Mouse (Mus musculus) midbrain, embryonic 12.5 days (tissue): ENCODE measurements around the gene Bcas1. TPM values are rescaled to one million over a fixed set of nuclear protein-coding genes. Genes with fewer than 3 reads are reported as not detected.

Source experiments
- ATAC-seq: fragments of 200-750 bp; cut with Nextera tagmentation; 2 replicates; pipeline ENCODE4 v1.8.0; 2017; ENCODE audit warnings: low read depth, moderate TSS enrichment, moderate library complexity; ENCODE audit not compliant: low FRiP score
- H3K27ac ChIP-seq: fragments of 300-500 bp; sonication (generic); replicated peaks from 2 replicates; pipeline ENCODE4 v1.5.1; 2016; ENCODE audit warnings: mild to moderate bottlenecking
- H3K27me3 ChIP-seq: fragments of 300-500 bp; sonication (generic); 2 replicates; pipeline ENCODE4 v1.6.1; 2016; ENCODE audit warnings: mild to moderate bottlenecking
- H3K36me3 ChIP-seq: fragments of 300-500 bp; sonication (generic); 2 replicates; pipeline ENCODE4 v1.6.1; 2016
- H3K4me1 ChIP-seq: fragments of 300-500 bp; sonication (generic); 2 replicates; pipeline ENCODE4 v1.6.1; 2016
- H3K4me2 ChIP-seq: fragments of 300-500 bp; sonication (generic); replicated peaks from 2 replicates; pipeline ENCODE4 v1.6.1; 2016; ENCODE audit warnings: mild to moderate bottlenecking, moderate library complexity
- H3K4me3 ChIP-seq: fragments of 300-500 bp; sonication (generic); 2 replicates; pipeline ENCODE4 v1.5.1; 2016; ENCODE audit warnings: mild to moderate bottlenecking
- H3K9ac ChIP-seq: fragments of 300-500 bp; sonication (generic); replicated peaks from 2 replicates; pipeline ENCODE4 v1.6.1; 2016; ENCODE audit warnings: mild to moderate bottlenecking, moderate library complexity
- H3K9me3 ChIP-seq: fragments of 300-500 bp; sonication (generic); 2 replicates; pipeline ENCODE4 v1.6.1; 2016; ENCODE audit warnings: mild to moderate bottlenecking
- WGBS: fragments of 180-500 bp; shearing (Covaris S2); methylation state at CpG from one replicate; pipeline ENCODE4 v1.1.7; 2016; 5-methylcytosine and 5-hydroxymethylcytosine counted together
- polyA plus RNA-seq: library from polyadenylated mRNA; unstranded; fragments of >200 nt; fragmentation: Nextera tagmentation; extraction: Ambion mirVana; gene quantifications from 2 replicates; pipeline ENCODE4 v1.2.1, GENCODE M21; 2016

The Bcas1 gene
- polyA plus RNA-seq, 1 experiment from 2014 or later: 5.1 TPM

DNA sequence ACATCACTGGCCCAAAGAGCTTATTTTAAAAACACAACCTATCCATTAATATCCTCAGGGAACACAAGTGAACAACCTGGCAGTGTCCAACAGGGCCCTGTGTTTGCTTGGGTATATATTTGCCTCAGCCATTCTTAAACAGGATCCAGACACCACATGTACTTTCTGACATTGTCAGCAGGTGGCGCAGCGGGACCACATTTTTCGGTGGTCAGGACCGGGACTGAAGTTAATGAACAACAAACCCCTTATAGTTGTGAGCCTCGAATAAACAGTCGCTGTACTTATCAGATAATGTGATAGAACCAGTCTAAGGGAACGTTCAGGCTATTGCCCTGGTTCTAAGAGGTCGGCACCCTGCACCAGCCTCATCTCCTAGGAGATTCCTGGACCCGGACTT is 23.3 kb upstream of the Bcas1 start:
- peaks cover 9% of the 10 kb centered on the region; the same call in 1 of the 2 replicates for H3K27me3 ChIP-seq
- peak; percentile 62 for ATAC-seq
- H3K4me3 ChIP-seq: no peak overlapping the region
- 0 out of 2 replicates have a peak overlapping the region, but pooled peaks have one; percentile 22 for H3K4me2 ChIP-seq
- peaks cover 7% of the 10 kb centered on the region; the same call in 1 of the 2 replicates for H3K4me1 ChIP-seq
- no peak overlapping the region for H3K9ac ChIP-seq
- no peaks in the 10 kb centered on the region for H3K9me3 ChIP-seq
- WGBS: 9% methylated on average over 9 of the region's 9 CpGs
- H3K36me3 ChIP-seq: no peaks in the 10 kb centered on the region
- no peak overlapping the region for H3K27ac ChIP-seq

- H3K9me3 ChIP-seq: no peaks in the 10 kb centered on the region
- H3K9ac ChIP-seq: no peak overlapping the region
- WGBS: 78% methylated on average over 10 of the region's 10 CpGs
- H3K27ac ChIP-seq: no peak overlapping the region
- H3K36me3 ChIP-seq: no peaks in the 10 kb centered on the region
- no peak overlapping the region for H3K4me2 ChIP-seq
- ATAC-seq: no peak
- H3K4me1 ChIP-seq: peaks cover 7% of the 10 kb centered on the region; the same call in 1 of the 2 replicates
- no peak overlapping the region for H3K4me3 ChIP-seq
- peaks cover 9% of the 10 kb centered on the region; the same call in 1 of the 2 replicates for H3K27me3 ChIP-seq
These were observed 20.0 kb upstream of the Bcas1 start for GRCm38 (mm10) chr2:170447651-170448050.

GRCm38 (mm10) chr2:170446843-170447383 is 19.3 kb upstream of the Bcas1 start:
- no peaks in the 10 kb centered on the region for H3K9me3 ChIP-seq
- no peak overlapping the region for H3K4me3 ChIP-seq
- H3K27ac ChIP-seq: no peak overlapping the region
- H3K9ac ChIP-seq: no peak overlapping the region
- peaks cover 7% of the 10 kb centered on the region; the same call in 1 of the 2 replicates for H3K4me1 ChIP-seq
- no peaks in the 10 kb centered on the region for H3K36me3 ChIP-seq
- H3K27me3 ChIP-seq: peaks cover 6% of the 10 kb centered on the region; the same call in 1 of the 2 replicates
- 78% methylated on average over 5 of the region's 5 CpGs for WGBS
- no peak for ATAC-seq
- no peak overlapping the region for H3K4me2 ChIP-seq

DNA sequence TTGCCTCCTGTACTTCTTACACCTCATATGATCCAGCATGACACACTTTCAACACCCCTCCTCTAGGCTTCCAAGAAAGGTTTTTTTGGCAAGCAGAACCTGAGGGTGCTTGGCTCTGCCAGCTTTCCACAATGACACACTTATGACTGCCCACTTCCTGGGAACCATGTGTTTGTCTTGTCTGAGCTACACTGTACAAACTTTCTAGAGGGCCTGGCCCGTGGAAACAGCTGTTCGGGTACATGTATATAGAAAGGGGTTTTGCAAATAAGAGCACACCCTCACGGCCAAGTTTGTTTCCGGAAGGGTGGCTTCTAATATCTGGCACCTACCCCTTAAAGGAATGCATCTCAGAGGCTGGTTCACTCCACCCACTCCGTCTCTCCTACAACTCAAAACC is 18.2 kb upstream of the Bcas1 start:
- 89% methylated on average over 5 of the region's 5 CpGs for WGBS
- Histone ChIP-seq H3K4me3 (no peak overlapping the region), H3K4me1 (peaks cover 5% of the 10 kb centered on the region; the same call in 1 of the 2 replicates), H3K4me2 (no peak overlapping the region), H3K27ac (no peak overlapping the region), H3K9me3 (no peaks in the 10 kb centered on the region), H3K9ac (no peak overlapping the region), H3K36me3 (no peaks in the 10 kb centered on the region), H3K27me3 (no peaks in the 10 kb centered on the region)
- ATAC-seq: no peak

- WGBS: 58% methylated on average over 3 of the region's 3 CpGs
- Histone ChIP-seq H3K9ac (no peak overlapping the region), H3K4me3 (no peak overlapping the region), H3K27ac (no peak overlapping the region), H3K4me2 (no peak overlapping the region), H3K9me3 (no peaks in the 10 kb centered on the region), H3K27me3 (peaks cover 10% of the 10 kb centered on the region; the same call in 1 of the 2 replicates), H3K4me1 (peaks cover 8% of the 10 kb centered on the region; the same call in 1 of the 2 replicates), H3K36me3 (no peaks in the 10 kb centered on the region)
- ATAC-seq: no peak
These were observed 14.9 kb upstream of the Bcas1 start for GRCm38 (mm10) chr2:170442535-170442934.

- WGBS: 44% methylated on average over 13 of the region's 13 CpGs
- Histone ChIP-seq H3K4me3 (no peak overlapping the region), H3K27ac (no peak overlapping the region), H3K36me3 (no peaks in the 10 kb centered on the region), H3K4me1 (peaks cover 3% of the 10 kb centered on the region; the same call in 1 of the 2 replicates), H3K9me3 (no peaks in the 10 kb centered on the region), H3K27me3 (peaks cover 10% of the 10 kb centered on the region; the same call in 1 of the 2 replicates), H3K4me2 (no peak overlapping the region), H3K9ac (no peak overlapping the region)
- ATAC-seq: no peak
These were observed 11.1 kb upstream of the Bcas1 start for GRCm38 (mm10) chr2:170438782-170439181.

- H3K4me3 ChIP-seq: no peak overlapping the region
- WGBS: 70% methylated on average over 4 of the region's 4 CpGs
- no peaks in the 10 kb centered on the region for H3K36me3 ChIP-seq
- no peak overlapping the region for H3K27ac ChIP-seq
- ATAC-seq: no peak
- peaks cover 10% of the 10 kb centered on the region; the same call in 1 of the 2 replicates for H3K27me3 ChIP-seq
- no peaks in the 10 kb centered on the region for H3K9me3 ChIP-seq
- H3K9ac ChIP-seq: no peak overlapping the region
- H3K4me1 ChIP-seq: peaks cover 3% of the 10 kb centered on the region; the same call in 1 of the 2 replicates
- H3K4me2 ChIP-seq: no peak overlapping the region
These were observed 8.6 kb upstream of the Bcas1 start for GRCm38 (mm10) chr2:170436204-170436603.

DNA sequence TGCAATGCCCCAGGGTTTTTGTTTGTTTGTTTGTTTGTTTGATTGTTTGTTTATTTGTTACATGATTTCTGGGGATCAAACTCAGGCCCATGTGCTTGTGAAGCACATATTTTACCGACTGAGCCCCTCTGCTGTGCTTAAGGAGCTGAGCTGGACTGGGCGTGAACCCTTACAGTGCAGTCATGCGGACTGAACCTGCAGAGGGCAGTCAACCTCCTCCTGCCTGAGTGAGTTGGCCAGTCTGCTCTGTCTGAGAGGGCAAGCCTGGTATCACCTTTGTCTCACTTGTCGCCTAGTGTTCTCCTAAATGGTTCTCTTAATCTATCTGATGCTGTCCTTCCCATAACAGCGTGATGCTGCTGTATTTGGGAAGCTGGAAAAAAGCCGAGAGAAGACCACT is 4.5 kb upstream of the Bcas1 start:
- ATAC-seq: no peak
- H3K9me3 ChIP-seq: no peaks in the 10 kb centered on the region
- H3K4me1 ChIP-seq: no peaks in the 10 kb centered on the region
- H3K27me3 ChIP-seq: no peaks in the 10 kb centered on the region
- 52% methylated on average over 6 of the region's 6 CpGs for WGBS
- no peak overlapping the region for H3K27ac ChIP-seq
- H3K9ac ChIP-seq: no peak overlapping the region
- H3K36me3 ChIP-seq: no peaks in the 10 kb centered on the region
- H3K4me2 ChIP-seq: no peak overlapping the region
- no peak overlapping the region for H3K4me3 ChIP-seq

DNA sequence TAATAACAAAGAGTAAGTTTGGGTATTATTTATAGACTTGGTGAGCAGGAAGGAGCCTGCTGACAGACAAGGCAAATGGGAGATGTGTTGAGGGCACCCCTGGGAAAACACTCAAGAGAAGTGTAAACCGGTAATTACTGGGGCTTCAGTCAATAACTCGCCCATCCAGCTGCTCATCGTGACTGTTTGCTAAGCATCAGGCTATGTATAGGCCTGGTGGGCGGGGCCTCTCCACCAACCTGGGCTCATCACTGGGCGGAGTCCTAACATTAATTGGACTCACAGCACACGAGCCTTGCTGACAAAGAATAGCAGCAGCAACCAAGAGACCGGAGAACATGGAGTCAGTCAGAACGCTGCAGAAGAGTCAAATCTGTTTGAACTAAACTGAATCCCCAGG is 1.3 kb upstream of the Bcas1 start:
- Histone ChIP-seq H3K9ac (no peak overlapping the region), H3K36me3 (no peaks in the 10 kb centered on the region), H3K4me2 (no peak overlapping the region), H3K9me3 (no peaks in the 10 kb centered on the region), H3K4me3 (no peak overlapping the region), H3K27me3 (no peaks in the 10 kb centered on the region), H3K27ac (no peak overlapping the region), H3K4me1 (no peaks in the 10 kb centered on the region)
- WGBS: 67% methylated on average over 8 of the region's 8 CpGs
- no peak for ATAC-seq

GRCm38 (mm10) chr2:170424131-170424530 is 3.5 kb downstream of the Bcas1 start:
- H3K4me2 ChIP-seq: no peak overlapping the region
- H3K4me1 ChIP-seq: no peaks in the 10 kb centered on the region
- H3K9me3 ChIP-seq: no peaks in the 10 kb centered on the region
- H3K36me3 ChIP-seq: no peaks in the 10 kb centered on the region
- ATAC-seq: no peak
- no peak overlapping the region for H3K27ac ChIP-seq
- H3K27me3 ChIP-seq: no peaks in the 10 kb centered on the region
- 84% methylated on average over 3 of the region's 3 CpGs for WGBS
- H3K9ac ChIP-seq: no peak overlapping the region
- no peak overlapping the region for H3K4me3 ChIP-seq

- Histone ChIP-seq H3K4me2 (no peak overlapping the region), H3K27me3 (no peaks in the 10 kb centered on the region), H3K36me3 (no peaks in the 10 kb centered on the region), H3K4me1 (no peaks in the 10 kb centered on the region), H3K4me3 (no peak overlapping the region), H3K27ac (no peak overlapping the region), H3K9ac (no peak overlapping the region), H3K9me3 (no peaks in the 10 kb centered on the region)
- WGBS: 50% methylated on average over 4 of the region's 4 CpGs
- ATAC-seq: no peak
These were observed 5.7 kb downstream of the Bcas1 start for GRCm38 (mm10) chr2:170421924-170422323.

DNA sequence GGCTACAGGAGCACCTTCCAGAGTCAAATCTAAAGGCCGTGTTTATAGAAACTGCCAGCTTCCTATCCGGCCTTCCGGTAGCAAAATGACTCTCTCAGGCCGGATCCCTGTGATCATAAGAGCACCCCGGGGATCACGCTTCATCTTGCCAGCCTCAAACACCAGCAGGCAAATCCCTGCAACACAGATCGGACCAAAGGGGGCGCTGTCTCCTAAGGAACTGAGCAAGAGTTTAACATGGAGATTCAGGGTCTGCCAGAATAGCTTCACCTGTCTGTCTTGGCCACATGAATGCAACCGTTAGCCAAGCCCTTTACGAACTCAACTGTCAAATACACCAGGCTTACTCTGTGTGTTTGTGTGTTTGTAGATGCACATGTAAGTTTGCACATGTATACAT is 8.9 kb downstream of the Bcas1 start:
- H3K4me3 ChIP-seq: no peak overlapping the region
- no peaks in the 10 kb centered on the region for H3K36me3 ChIP-seq
- no peak overlapping the region for H3K27ac ChIP-seq
- H3K9me3 ChIP-seq: no peaks in the 10 kb centered on the region
- no peak overlapping the region for H3K4me2 ChIP-seq
- no peak overlapping the region for H3K9ac ChIP-seq
- WGBS: 46% methylated on average over 10 of the region's 10 CpGs
- no peaks in the 10 kb centered on the region for H3K27me3 ChIP-seq
- no peaks in the 10 kb centered on the region for H3K4me1 ChIP-seq
- no peak for ATAC-seq
